Mouse (Mus musculus): ENCODE measurements at regions not wholly inside any gene's neighbourhood (a gene's known extent, or its start where the extent isn't known, plus 50 kb on each side); places are given as distances from the start of the nearest gene placed in this dataset.

DNA sequence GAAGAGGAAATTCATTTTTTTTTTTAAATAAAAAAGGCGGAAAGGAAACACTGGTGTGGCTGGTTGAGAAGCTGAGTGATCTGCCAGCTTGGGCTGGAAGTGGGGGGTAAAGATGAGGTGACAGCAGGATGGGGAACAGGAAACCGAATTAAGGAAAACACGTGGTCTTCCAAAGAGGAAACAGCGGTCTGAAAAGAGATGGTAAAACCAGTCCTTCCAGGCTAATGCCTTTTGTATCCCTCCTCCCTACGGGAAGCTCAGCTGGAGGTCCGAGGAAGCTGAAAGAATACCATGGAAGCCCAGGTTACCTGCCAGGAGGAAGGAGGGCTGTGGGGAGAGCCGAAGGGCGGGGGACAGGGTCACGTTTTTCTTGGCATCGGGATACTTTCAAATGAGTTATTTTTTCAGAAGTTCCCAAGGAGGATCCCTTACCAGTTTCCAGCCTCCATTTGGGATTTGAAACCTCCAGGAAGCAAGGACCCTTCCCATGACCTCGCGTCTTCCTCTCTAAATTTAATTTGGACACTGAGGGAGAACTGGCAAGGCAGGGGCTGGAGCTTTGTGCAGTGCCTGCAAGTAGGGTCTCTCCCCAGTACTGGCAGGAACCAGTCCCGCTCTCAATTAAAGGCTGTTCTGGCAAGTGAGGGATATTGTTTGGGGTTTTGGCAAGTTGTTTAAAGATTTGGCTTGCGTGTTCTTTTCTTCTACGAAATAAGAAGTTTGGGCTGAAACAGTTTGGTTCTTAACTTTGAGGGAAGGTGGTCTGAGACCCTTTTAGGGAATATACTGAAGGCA lies 203.6 kb upstream of the Ankrd55 start:
- WGBS, result 55% methylated on average over 15 of the region's 15 CpGs
- Histone ChIP-seq H3K9me3 (no peaks in the 10 kb centered on the region), H3K27me3 (no peaks in the 10 kb centered on the region), H3K9ac (replicated peaks) (no peak overlapping the region), H3K27ac (no peak overlapping the region), H3K36me3 (no peaks in the 10 kb centered on the region), H3K4me3 (replicated peaks) (no peak overlapping the region), H3K4me1 (replicated peaks) (peaks cover 14% of the 10 kb centered on the region), H3K4me2 (no peak overlapping the region)
- ATAC-seq (ENCODE audit: insufficient number of reproducible peaks, insufficient read depth, low FRiP score, low TSS enrichment, low read depth), result no peak

DNA sequence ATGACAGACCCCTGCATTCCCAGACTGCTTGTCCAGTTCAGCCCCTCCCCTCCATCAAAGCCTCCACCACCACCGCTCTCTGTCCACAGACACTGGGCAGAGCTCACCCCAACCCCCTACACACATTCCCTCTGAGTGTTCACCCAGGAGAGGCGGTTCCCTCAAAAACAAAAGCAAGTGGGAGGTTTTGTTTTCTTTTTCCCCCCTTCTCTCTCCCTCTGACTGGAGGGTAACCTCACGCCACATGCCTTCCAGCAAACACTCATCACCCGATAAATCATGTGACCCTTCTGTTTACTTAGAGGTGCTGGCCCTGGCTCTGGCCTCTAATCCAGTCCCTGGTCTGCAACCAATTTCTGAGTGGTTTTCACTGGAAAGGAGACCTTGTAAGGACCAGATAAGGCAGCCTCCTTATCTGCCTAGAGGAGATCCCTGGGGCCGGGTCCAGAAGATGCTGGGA lies 199.9 kb upstream of the Ankrd55 start:
- Histone ChIP-seq H3K27me3 (no peaks in the 10 kb centered on the region), H3K4me2 (no peak overlapping the region), H3K4me3 (replicated peaks) (no peak overlapping the region), H3K9ac (replicated peaks) (no peak overlapping the region), H3K4me1 (replicated peaks) (peaks cover 14% of the 10 kb centered on the region), H3K36me3 (no peaks in the 10 kb centered on the region), H3K27ac (peak overlapping the region; percentile 66), H3K9me3 (no peaks in the 10 kb centered on the region)
- WGBS, result 12% methylated on average over 5 of the region's 5 CpGs
- peak; percentile 81; the same call in 1 of the 2 replicates for ATAC-seq (ENCODE audit: insufficient number of reproducible peaks, insufficient read depth, low FRiP score, low TSS enrichment, low read depth)

DNA sequence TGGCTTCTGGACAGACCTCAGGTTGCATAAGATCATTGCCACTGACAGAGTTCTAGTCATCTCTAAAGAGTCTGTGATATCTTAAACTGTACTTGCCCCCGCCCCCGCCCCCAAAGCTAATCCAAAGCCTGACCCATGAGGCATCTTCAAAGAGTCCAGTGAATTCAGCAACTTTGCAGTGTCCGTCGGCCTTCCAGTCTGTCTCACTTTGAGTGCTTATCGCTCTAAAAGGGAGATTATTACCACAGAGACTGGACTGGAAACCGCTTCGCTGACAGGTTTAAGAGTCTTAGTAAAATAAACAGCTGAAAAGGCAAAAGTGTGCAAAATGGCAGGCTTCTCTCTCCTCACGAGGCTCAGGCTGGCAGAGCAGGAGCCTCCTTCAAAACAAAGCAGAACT lies 197.5 kb upstream of the Ankrd55 start:
- no peak overlapping the region for H3K9ac ChIP-seq (replicated peaks)
- H3K27me3 ChIP-seq, result no peaks in the 10 kb centered on the region
- no peak overlapping the region for H3K4me3 ChIP-seq (replicated peaks)
- WGBS, result 45% methylated on average over 8 of the region's 8 CpGs
- no peaks in the 10 kb centered on the region for H3K9me3 ChIP-seq
- peaks cover 11% of the 10 kb centered on the region for H3K4me1 ChIP-seq (replicated peaks)
- H3K27ac ChIP-seq, result no peak overlapping the region
- no peak for ATAC-seq (ENCODE audit: insufficient number of reproducible peaks, insufficient read depth, low FRiP score, low TSS enrichment, low read depth)
- no peaks in the 10 kb centered on the region for H3K36me3 ChIP-seq
- H3K4me2 ChIP-seq, result no peak overlapping the region

DNA sequence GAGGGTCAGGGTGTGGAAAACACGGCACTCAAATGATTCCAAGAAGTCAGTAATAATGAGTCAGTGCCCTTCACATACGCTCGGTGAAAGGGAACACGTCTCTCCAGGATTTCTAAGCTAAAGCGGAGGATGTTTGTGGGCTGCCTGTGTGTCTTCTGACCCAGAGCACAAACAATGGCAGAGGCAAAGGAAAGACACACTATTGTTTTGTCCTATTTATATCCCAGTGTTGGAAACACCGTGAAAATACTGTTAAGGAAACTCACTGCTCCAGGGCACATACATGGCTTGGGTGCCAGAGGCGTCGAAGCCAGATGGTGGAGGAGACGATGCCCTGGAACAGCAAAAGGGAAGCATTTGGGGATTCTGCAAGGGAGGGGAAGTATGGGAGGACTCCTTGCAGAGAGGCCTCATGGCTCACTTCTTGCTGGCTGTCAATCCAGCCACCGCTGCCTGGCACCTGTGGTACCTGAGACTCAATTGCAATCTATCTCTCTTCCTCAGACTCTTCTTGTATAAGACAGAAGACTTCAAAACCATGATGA lies 192.6 kb upstream of the Ankrd55 start:
- Histone ChIP-seq H3K36me3 (no peaks in the 10 kb centered on the region), H3K4me2 (no peak overlapping the region), H3K27me3 (no peaks in the 10 kb centered on the region), H3K4me1 (replicated peaks) (no peaks in the 10 kb centered on the region), H3K9ac (replicated peaks) (no peak overlapping the region), H3K4me3 (replicated peaks) (no peak overlapping the region), H3K9me3 (no peaks in the 10 kb centered on the region), H3K27ac (no peak overlapping the region)
- ATAC-seq (ENCODE audit: insufficient number of reproducible peaks, insufficient read depth, low FRiP score, low TSS enrichment, low read depth), result no peak
- 84% methylated on average over 10 of the region's 10 CpGs for WGBS

DNA sequence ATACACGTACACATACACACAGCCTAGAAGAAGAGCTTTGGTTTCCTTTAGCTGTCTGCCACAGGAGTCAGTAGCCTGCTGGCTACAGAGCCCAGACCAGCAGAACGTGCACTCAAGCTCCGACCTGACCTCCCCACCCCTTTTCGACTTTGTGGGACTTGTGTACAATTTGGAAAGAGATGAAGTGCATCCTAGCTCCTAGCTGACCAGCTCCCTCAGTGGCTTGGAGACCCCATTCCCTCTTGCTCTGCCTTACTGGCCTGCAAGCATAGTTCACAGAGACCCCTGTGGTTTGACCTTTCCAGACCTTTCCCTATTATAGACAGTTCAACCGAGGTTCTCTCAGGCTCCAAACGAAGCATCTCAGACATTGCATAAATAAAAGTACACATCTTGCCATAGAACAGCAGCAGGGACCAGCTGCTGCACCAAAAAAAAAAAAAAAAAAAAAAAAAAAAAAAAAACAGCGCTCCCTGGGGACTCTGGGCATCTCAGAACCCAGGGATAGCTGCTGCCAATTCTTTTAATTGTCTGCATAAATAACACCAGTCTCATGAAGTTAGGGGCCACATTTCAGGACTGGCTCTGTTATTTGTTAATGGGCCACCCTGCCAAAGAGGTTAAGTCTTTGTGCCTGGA lies 188.2 kb upstream of the Ankrd55 start:
- no peak overlapping the region for H3K27ac ChIP-seq
- no peak overlapping the region; the same call in 1 of the 2 replicates for H3K9ac ChIP-seq (replicated peaks)
- 41% methylated on average over 7 of the region's 7 CpGs for WGBS
- H3K4me3 ChIP-seq (replicated peaks), result peak overlapping the region; percentile 53
- no peaks in the 10 kb centered on the region for H3K36me3 ChIP-seq
- no peaks in the 10 kb centered on the region for H3K9me3 ChIP-seq
- no peak for ATAC-seq (ENCODE audit: insufficient number of reproducible peaks, insufficient read depth, low FRiP score, low TSS enrichment, low read depth)
- no peaks in the 10 kb centered on the region for H3K27me3 ChIP-seq
- no peaks in the 10 kb centered on the region for H3K4me1 ChIP-seq (replicated peaks)
- peak overlapping the region; percentile 85 for H3K4me2 ChIP-seq

DNA sequence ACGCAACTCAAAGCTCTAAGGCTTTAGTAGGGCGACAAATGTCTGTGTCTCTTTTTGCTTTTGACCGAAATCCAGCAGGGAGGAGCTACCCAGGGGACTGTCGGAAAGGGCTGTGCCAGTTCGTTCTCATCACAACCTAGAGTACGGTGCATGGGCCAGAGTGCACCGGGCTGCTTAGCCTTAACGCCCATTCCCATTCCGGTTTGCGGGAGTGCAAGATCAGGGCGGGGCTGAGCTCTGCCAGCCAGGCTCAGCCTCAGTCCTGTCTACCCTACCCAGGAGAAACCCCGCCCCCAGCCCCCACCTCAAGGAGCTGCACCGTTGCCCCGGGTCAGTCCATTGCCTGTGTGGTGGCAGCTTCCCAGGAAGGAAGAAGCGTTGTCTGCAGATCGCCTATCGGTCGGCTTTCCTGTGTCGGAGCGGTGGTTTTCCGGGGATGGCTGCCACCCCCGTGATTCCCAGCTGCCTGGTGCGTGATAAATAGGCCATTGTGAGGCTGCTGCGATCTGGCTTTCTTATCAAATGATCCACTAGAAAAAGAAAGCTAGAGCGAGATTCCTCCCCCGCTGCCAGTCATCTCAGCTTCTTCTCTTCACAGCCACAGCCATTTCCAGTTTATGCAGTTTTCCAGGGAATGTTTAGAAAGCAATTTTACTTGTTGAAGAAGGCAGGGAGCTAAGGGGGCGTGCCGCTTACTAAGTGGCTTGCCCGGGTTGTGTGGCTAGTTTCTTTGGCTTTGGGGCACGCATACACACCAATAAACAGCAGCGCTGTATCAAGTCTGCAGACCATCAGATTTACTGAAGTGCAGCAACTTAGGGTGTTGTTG lies 187.4 kb upstream of the Ankrd55 start:
- ATAC-seq (ENCODE audit: insufficient number of reproducible peaks, insufficient read depth, low FRiP score, low TSS enrichment, low read depth), result peak; percentile 75
- peak overlapping the region; percentile 50 for H3K9ac ChIP-seq (replicated peaks)
- no peaks in the 10 kb centered on the region for H3K9me3 ChIP-seq
- peak overlapping the region; percentile 85 for H3K4me2 ChIP-seq
- peak overlapping the region; percentile 53 for H3K4me3 ChIP-seq (replicated peaks)
- no peaks in the 10 kb centered on the region for H3K4me1 ChIP-seq (replicated peaks)
- H3K27me3 ChIP-seq, result no peaks in the 10 kb centered on the region
- no peaks in the 10 kb centered on the region for H3K36me3 ChIP-seq
- WGBS, result 2% methylated on average over 31 of the region's 31 CpGs
- peak overlapping the region; percentile 26; the same call in 1 of the 2 replicates for H3K27ac ChIP-seq

DNA sequence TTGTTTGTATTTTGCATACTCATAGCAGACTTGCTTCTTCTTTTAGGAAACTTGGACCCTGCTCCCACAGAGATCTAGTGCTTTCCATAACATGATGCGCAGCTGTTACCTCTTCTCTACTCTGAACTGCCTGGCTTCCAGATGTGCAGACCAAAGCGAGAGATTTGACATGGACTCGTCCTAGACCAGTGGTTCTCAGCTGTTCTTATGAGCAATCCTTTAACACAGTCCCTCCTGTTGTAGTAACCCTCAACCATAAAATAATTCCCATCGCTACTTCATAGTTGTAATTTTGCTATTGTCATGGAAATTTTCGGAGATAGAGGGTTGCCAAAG lies 186.9 kb upstream of the Ankrd55 start:
- no peaks in the 10 kb centered on the region for H3K9me3 ChIP-seq
- ATAC-seq (ENCODE audit: insufficient number of reproducible peaks, insufficient read depth, low FRiP score, low TSS enrichment, low read depth), result no peak
- H3K9ac ChIP-seq (replicated peaks), result no peak overlapping the region
- H3K4me3 ChIP-seq (replicated peaks), result peak overlapping the region; percentile 53
- no peaks in the 10 kb centered on the region for H3K36me3 ChIP-seq
- H3K27ac ChIP-seq, result no peak overlapping the region
- H3K4me1 ChIP-seq (replicated peaks), result no peaks in the 10 kb centered on the region
- peak overlapping the region; percentile 85 for H3K4me2 ChIP-seq
- no peaks in the 10 kb centered on the region for H3K27me3 ChIP-seq
- 48% methylated on average over 5 of the region's 5 CpGs for WGBS

DNA sequence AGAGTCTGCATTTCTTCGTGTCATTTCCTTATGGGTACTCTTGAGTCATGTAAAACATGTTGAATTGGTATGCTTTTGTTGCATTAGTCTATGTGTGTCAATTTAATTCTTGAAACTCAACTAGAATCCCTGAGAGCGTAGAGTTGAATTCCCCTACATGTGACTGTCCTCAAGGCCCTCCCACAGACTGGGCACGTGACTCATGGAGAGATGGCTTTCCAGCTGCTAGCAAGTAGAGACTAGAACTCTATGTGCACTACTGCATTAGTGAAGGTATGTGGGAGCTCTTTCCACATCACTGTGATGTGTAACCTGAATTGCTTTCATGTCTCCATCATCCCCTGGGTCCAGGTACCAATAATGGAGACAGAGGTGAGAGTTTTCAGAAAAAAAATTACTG lies 182.3 kb upstream of the Ankrd55 start:
- no peak overlapping the region for H3K27ac ChIP-seq
- no peaks in the 10 kb centered on the region for H3K9me3 ChIP-seq
- H3K27me3 ChIP-seq, result 0 out of 2 replicates have a peak, but pooled peaks cover 2% of the 10 kb centered on the region
- H3K4me2 ChIP-seq, result no peak overlapping the region
- ATAC-seq (ENCODE audit: insufficient number of reproducible peaks, insufficient read depth, low FRiP score, low TSS enrichment, low read depth), result no peak
- H3K9ac ChIP-seq (replicated peaks), result no peak overlapping the region
- 82% methylated on average over 3 of the region's 3 CpGs for WGBS
- no peaks in the 10 kb centered on the region for H3K4me1 ChIP-seq (replicated peaks)
- no peaks in the 10 kb centered on the region for H3K36me3 ChIP-seq
- H3K4me3 ChIP-seq (replicated peaks), result no peak overlapping the region

DNA sequence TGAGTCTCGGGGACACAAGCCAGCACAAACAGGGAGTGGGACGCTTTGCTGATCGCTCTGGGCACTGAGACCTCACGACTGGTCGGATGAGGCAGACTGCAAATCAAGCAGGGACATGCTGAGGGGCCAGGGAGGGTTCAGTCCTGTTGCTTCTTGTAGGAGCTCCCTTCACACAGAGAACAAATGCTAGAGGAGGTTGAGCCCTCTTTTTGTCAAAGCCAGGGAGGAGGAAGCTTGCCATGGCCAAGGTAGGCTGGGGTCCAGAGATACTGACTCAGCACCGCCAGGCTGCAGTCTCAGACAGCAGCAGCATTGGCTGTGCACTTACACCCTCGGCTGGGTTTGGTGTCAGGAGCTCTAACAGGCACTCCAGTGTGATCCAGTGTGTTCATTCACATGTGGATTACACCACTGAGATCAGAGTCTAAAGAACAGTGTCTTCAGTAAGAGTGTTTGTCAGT lies 173.5 kb upstream of the Ankrd55 start:
- Histone ChIP-seq H3K4me1 (replicated peaks) (peaks cover 17% of the 10 kb centered on the region), H3K9ac (replicated peaks) (no peak overlapping the region), H3K4me3 (replicated peaks) (no peak overlapping the region), H3K4me2 (no peak overlapping the region), H3K9me3 (no peaks in the 10 kb centered on the region), H3K27ac (no peak overlapping the region), H3K36me3 (no peaks in the 10 kb centered on the region), H3K27me3 (0 out of 2 replicates have a peak, but pooled peaks cover 2% of the 10 kb centered on the region)
- ATAC-seq (ENCODE audit: insufficient number of reproducible peaks, insufficient read depth, low FRiP score, low TSS enrichment, low read depth), result no peak
- 65% methylated on average over 7 of the region's 7 CpGs for WGBS

DNA sequence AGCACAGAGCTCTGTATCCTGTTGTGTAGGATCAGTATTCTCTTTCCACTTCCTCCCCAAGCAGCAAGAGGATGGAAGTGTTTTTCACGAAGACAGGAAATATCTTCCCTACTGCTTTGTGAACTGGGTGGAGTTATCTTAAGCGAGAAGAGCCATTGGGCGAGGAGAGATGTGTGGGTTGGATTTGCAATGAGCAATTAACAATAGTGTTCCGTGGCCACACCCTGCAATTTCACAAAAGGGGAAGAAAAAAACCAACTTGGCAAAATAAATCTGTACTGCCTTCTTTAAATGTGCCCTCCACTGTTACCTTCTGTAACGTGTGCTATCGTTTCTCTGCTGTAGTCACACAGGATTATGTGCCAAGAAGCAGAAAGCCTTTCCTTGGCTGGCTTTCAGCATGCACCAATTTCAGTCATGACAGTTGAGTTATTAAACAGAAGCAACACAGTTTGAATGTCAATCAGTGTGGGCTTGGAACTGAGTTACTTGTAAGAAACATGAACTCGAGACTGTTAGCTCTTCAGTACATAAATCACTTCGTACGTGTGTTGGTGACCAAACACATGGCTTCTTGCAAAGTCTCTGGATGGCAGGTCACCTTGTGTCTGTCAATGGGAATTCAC lies 172.0 kb upstream of the Ankrd55 start:
- H3K36me3 ChIP-seq, result no peaks in the 10 kb centered on the region
- H3K4me3 ChIP-seq (replicated peaks), result no peak overlapping the region
- peaks cover 31% of the 10 kb centered on the region for H3K4me1 ChIP-seq (replicated peaks)
- no peak for ATAC-seq (ENCODE audit: insufficient number of reproducible peaks, insufficient read depth, low FRiP score, low TSS enrichment, low read depth)
- H3K4me2 ChIP-seq, result no peak overlapping the region
- H3K27me3 ChIP-seq, result no peaks in the 10 kb centered on the region
- H3K9me3 ChIP-seq, result no peaks in the 10 kb centered on the region
- WGBS, result 61% methylated on average over 9 of the region's 9 CpGs
- no peak overlapping the region for H3K9ac ChIP-seq (replicated peaks)
- H3K27ac ChIP-seq, result 0 out of 2 replicates have a peak overlapping the region, but pooled peaks have one; percentile 45
